Mouse (Mus musculus) layer of hippocampus, postnatal 14 days (tissue): ENCODE measurements around the gene Slit2. TPM values are rescaled to one million over a fixed set of nuclear protein-coding genes. Genes with fewer than 3 reads are reported as not detected.

Source experiments
- DNase-seq, 2 experiments: peaks; one replicate each; pipeline ENCODE4 v3.0.0; 2021 to 2022; ENCODE audit warnings: low spot score in 2 of 2, mixed read lengths in 1 of 2
- total RNA-seq, 2 experiments: library from RNA; stranded (reverse); gene quantifications; 2 replicates each; pipeline ENCODE4 v1.2.3; 2021

Gene Slit2
- total RNA-seq, 2 experiments from 2014 or later: 52.7 to 53.9 TPM

- no peak for DNase-seq
These were observed 232.3 kb downstream of the Slit2 start for GRCm38 (mm10) chr5:48215248-48215647.

DNA sequence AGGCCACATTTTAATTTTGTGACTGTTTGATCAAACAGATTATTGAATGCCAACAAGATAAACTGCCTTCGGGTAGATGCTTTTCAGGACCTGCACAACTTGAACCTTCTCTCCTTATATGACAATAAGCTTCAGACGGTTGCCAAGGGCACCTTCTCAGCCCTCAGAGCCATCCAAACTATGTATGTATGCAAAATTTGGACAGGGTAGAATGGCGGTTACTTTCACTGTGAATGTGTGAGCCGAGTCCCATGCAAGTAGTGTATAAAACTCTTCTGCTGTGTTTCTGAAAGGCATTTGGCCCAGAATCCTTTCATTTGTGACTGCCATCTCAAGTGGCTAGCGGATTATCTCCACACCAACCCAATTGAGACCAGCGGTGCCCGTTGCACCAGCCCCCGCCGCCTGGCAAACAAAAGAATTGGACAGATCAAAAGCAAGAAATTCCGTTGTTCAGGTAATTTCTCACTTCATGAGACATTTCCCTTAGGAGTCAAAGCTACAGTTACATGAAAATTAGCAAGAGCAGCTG is 236.8 kb downstream of the Slit2 start:
- no peak for DNase-seq

- no peak for DNase-seq
These were observed 242.6 kb downstream of the Slit2 start for GRCm38 (mm10) chr5:48225500-48225899.

- no peak for DNase-seq
These were observed 247.6 kb downstream of the Slit2 start for GRCm38 (mm10) chr5:48230430-48231080.

DNA sequence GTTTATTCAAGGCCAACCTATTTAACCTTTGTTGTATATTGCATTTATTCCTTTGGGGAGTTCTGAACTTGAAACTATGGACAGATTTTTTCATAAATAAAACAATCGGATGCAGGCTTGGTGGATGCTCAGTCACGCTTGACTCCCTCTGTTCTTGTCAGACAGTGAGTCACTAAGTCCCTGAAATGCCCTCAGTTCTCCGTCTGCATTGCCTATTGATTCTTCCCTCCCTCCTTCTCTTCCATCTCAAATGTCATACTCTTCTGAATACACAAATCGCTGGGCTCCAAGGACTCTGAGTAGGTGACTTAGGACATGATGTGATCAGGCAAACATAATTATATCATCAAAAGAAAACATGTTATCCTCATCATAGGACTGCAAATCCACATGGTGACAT is 251.8 kb downstream of the Slit2 start:
- DNase-seq: no peak

DNA sequence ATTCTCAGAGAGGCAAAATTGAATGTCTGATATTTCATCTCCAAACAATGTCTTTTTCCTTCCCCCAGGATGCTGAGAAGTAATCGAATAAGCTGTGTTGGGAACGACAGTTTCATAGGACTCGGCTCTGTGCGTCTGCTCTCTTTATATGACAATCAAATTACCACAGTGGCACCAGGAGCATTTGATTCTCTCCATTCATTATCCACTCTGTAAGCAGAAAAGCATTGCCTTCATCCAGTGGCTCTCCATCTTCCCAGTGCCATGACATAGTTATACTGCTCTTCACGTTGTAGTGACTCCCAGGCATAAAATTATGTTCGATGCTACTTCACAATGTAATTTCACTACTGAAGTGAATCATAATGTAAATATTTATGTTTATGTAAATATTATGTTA is 252.3 kb downstream of the Slit2 start:
- no peak for DNase-seq

- DNase-seq: peak; percentile 37 to 71
These were observed 257.8 kb downstream of the Slit2 start for GRCm38 (mm10) chr5:48240751-48241150.

GRCm38 (mm10) chr5:48248327-48248726 is 265.4 kb downstream of the Slit2 start:
- no peak for DNase-seq

DNA sequence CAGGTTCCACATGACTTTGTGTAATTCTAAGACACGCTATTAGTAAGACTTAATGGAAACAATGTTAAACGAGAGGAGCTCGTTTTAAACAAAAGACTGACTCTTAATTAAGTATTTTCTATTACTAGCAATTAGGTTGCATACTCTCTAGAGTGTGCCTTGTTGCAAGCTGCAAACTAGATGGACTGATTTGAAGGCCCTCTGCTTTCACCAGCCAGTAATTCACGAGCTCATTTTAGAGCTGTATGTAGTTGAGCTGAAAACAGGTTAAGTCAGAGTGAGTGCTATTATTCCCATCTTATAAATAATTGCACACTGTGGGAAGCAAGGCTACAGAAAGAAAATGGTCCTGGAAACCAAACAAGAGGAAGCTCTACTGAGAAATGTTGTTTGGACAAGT is 294.6 kb downstream of the Slit2 start:
- no peak for DNase-seq

DNA sequence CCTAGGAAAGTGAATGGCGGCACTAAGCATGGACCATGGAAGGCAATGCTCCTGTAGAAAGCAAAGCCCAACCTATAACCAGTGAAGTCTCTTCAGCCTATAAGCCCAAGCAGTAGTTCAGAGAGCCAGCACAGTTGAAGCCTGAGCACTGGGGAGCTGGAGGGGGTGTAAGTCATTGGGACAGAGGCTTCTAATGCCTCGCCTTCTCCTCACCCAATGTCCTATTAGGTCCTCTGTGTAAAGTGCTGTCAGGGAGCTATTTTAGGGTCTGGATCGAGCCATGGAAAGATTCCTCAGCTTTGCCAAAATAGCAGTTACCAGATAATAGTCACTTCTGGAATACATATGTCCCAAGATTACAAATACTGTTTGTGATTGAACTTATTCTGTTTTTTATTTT is 318.2 kb downstream of the Slit2 start:
- no peak for DNase-seq

GRCm38 (mm10) chr5:48315057-48315602 is 332.2 kb downstream of the Slit2 start:
- DNase-seq: no peak

DNA sequence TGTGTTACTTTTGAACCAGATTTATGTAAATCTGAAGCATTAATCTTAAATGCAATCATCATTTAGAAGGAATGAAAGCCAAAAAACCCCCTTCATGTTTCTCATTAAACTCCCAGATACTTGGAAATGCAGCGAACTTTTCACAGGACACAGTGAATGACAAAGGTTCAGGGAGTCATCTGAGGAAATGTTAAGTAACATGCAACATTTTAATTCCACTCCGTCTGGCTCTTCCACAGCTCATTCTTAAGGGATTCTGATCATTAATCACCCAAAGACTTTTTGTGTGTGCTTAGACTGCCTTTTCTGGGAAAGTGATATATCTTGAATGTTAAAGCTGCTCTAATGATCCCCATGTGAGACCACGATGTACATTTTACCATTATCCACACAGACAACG is 337.7 kb downstream of the Slit2 start:
- DNase-seq: no peak

GRCm38 (mm10) chr5:48326221-48326620 is 343.3 kb downstream of the Slit2 start:
- no peak for DNase-seq

DNA sequence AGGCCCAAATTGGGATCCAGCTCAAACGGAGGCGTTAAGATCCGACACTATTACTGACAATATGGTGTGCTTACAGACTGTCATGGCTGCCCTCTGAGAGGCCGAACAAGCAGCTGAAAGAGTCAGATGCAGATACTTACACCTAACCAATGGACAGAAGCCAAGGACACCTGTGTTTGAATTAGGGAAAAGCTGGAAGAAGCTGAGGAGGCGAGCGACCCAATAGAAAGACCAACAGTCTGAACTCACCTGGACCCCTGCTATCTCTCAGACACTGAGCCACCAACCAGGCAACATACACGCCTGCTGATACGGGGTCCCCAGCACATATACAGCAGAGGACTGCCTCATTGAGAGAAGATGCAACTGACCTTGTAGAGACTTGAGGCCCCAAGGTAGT is 344.7 kb downstream of the Slit2 start, which contains the start of gene 5730480H06Rik:
Gene 5730480H06Rik (plus strand): TSS at position 301 of the 400 bp plus-strand sequence.
- DNase-seq: no peak

DNA sequence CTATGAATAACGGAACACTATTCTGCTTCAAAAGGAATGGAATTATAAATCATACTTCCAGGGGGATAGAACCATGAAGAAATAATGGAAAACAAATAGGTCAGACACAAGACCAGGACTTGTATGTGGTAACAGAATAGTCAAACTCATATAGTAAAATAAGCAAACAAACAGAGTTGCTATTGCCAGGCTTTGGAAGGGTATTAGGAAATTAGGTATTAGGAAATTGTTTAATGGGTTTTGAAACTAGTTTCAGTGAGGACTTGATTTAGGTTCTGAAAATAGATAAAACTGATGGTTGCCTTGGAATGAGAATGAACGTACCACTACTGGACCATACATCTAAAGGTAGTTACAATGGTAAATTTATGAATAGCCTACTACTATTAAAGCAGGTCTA is 346.8 kb downstream of the Slit2 start:
- no peak for DNase-seq

DNA sequence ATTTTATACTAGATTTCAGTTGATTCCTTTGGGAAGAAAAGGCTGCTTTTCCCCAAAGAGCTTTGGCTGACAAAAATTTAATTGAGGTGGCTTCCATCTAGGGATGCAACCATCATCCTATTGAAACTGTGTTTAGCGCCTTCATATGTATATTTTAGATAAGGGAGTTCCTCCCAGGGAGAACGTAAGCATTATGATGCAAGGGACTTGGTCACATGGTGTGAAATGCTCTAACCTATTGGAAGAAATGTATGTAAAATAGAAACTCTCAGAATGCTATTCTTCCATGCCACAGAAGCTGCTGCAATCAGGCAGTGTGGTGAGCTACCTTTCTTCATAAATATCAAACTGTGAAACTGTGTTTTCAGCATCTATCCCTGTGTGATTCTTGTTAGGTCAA is 347.9 kb downstream of the Slit2 start:
- DNase-seq: no peak

DNA sequence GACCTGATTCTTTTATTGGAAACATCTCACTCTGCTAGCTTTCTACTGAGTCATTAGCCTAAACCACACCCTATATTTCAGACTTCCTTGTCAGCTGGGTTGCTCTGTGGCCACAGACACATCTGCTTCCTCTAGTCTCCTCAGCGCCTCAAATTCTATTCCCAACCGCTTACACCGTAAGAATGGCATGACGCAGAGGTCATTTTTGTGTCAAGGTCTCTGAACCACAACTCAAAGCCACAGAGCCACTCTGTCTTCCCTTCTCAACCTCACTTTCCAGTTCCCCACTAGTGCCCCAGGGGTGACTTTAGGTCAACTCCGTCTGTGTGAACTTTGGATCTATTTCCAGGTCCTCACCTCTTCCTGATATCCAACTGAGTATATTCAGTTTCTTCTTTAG is 348.5 kb downstream of the Slit2 start:
- DNase-seq: no peak

DNA sequence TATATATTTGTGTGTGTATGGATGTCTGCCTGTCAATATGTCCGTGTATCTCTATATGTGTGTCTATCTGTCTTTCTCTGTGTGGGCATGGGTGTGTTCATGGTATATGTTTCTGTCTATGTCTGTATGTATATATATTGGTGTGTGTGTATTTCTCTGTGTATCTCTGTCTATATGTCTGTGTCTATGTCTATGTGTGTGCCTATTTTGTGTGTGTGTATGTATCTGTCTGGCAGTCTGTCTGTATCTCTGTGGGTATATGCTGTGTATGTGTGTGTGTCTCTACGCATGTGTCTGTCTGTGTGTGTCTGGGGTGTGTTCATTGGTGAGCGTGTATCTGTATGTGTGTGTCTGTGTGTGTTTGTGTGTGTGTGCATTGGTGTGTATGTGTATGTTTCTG is 350.5 kb downstream of the Slit2 start:
- DNase-seq: no peak

DNA sequence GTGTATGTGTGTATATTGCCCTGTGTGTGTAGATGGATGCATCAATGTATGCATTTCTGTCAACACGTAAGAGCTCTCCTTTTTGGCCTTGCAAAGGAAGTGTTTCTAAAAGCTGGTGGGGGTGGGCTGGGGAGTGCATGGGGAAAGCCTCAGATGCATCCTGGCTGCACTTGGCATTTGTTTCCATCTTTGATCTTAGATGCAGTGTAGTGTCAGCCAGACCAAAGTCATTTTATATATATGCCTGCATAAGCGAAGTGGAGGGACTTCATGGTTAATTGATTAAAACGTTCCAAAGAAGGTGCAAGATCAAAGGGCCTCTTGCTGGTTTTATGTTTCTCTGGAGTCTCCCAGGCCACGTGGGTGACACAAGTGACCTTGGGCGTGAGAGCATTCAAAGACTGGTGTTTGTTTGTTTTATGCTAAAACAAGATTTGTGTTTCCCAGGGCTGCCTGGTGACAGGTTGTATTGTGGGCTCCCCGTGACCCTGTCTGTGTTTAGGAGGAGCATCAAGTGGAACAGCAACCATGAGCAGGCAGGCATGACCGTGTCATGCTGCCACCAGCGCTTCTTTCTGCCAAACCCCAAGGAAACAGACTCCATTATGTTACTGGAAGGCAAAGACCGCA is 351.1 kb downstream of the Slit2 start:
- no peak for DNase-seq

DNA sequence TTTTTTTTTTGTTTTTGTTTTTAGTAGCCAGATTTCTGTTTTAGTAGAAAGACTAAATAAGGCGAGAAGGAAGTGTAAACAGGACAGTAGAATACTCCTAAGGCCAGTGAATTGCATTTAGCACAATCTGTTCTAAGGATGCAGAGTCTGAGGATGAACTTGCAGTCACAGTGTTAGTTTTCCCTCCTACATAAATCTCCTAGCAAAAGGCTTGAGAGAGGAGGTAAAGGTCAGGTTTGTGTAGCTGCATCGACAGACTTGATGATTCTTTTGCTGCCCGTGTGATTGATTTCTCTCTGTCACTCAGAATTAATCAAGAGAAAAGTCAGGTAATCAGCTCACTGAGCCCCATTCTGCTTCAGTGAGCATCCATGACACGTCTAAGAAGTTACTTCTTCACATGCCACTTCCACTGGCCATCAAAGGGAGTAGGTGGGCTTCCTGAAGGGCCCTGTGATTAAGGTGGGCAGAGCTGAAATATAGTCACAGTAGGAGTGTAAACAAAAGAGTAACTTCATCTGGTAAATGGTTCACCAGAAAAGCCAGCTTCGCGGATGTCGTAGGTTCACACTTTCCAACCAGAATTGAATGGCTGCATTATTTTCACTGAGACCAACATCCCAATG is 358.0 kb downstream of the Slit2 start:
- no peak for DNase-seq

GRCm38 (mm10) chr5:48345095-48345982 is 362.4 kb downstream of the Slit2 start:
- peak in 1 of 2 experiments; percentile 66 for DNase-seq
